Comparison of ENCODE assay signal across 9 mouse cellular contexts in the genomic region with DNA sequence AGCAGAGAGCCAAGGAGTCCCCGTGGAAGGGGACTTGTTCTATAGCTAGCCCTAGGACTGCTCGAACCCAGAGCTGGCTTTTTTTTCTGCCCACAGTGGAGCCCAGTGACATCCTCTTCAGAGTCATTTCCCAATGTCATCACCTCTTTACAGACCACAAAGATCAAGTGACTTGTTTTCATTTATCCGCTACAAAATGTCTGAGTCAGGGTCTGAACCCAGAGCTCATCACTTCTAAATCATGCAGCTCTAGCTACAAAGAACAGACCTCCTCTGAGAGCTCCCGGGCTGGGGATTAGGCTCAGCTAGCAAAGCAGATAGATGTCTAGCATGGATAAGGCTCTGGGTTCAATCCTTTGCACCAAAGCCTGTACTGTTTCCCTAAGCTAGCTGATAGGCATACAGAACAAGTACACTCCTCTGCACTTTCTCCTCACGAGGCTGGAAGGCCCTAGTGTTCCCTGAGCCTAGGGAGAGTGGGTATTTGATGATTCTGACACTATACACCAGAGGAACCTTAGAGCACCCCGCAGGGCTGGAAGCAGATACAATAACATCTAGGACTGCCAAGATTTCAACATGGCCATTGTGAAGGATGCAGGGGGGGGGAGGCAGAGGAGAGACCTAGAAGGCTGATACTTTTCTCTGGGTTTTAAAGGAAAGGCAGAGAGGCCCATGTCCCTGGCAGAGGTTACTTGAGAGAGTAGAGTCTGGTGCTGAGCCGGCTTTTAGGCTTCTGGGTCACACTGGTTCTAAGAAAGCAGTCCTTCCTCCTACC. TPM values are rescaled to one million over a fixed set of nuclear protein-coding genes. Genes with fewer than 3 reads are reported as not detected.
A peak's percentile ranks its signal among the peaks of the same experiment; 100 is the strongest.
DNase-seq lines count a peak whose midpoint lies in the region; ATAC-seq and TF ChIP-seq lines count a peak whose summit lies in the region.
"Had no signal": no experiment of that assay in that cellular context is flagged by ENCODE, and none has a peak within 500 bp of the region (broad histone marks: within the 10 kb centered on the region; RNA-seq: fewer than 3 reads in every experiment).

No protein-coding gene starts in this region.

- no peak overlapping the region for H3K9ac ChIP-seq in limb, embryonic 11.5 days (ENCODE audit: low read length)
- no peak overlapping the region for H3K9ac ChIP-seq in midbrain, embryonic 16.5 days (ENCODE audit: low read depth, low read length)

- no peak overlapping the region for H3K4me2 ChIP-seq in limb, embryonic 11.5 days (ENCODE audit: low read depth, severe bottlenecking)
- no peak overlapping the region for H3K4me2 ChIP-seq in midbrain, embryonic 16.5 days (ENCODE audit: low read length)

- H3K9me3 ChIP-seq in limb, embryonic 11.5 days (ENCODE audit: control insufficient read depth, low read length) = no peaks in the 10 kb centered on the region
- no peaks in the 10 kb centered on the region for H3K9me3 ChIP-seq in limb, embryonic 10.5 days (replicated peaks)
- no peaks in the 10 kb centered on the region for H3K9me3 ChIP-seq in midbrain, embryonic 16.5 days (replicated peaks; ENCODE audit: control insufficient read depth, low read length, poor library complexity, severe bottlenecking)

- H3K4me1 ChIP-seq in limb, embryonic 11.5 days (ENCODE audit: control insufficient read depth, insufficient read depth, low read length) = peaks cover 31% of the 10 kb centered on the region
- H3K4me1 ChIP-seq in limb, embryonic 10.5 days = peaks cover 48% of the 10 kb centered on the region
- H3K4me1 ChIP-seq in cortical plate, adult 2 months (ENCODE audit: control insufficient read depth, insufficient read depth, low read length) = peaks cover 8% of the 10 kb centered on the region; the same call in 1 of the 2 replicates
- peaks cover 24% of the 10 kb centered on the region for H3K4me1 ChIP-seq in midbrain, embryonic 16.5 days (ENCODE audit: control insufficient read depth, insufficient read depth, low read length)

- intact Hi-C loops in heart, postnatal 14 days (cut with DNase I) = no loop called here

- ATAC-seq in limb, embryonic 11.5 days (ENCODE audit: insufficient number of reproducible peaks, low FRiP score, low TSS enrichment, low read depth) = no peak
- ATAC-seq in midbrain, embryonic 16.5 days = no peak

- no peaks in the 10 kb centered on the region for H3K27me3 ChIP-seq in limb, embryonic 11.5 days (ENCODE audit: control insufficient read depth, insufficient read depth, low read length)
- H3K27me3 ChIP-seq in limb, embryonic 10.5 days (ENCODE audit: low read depth, poor library complexity, severe bottlenecking) = peaks cover 3% of the 10 kb centered on the region; the same call in 1 of the 2 replicates
- H3K27me3 ChIP-seq in midbrain, embryonic 16.5 days (ENCODE audit: control insufficient read depth, insufficient read depth, low read depth, low read length) = no peaks in the 10 kb centered on the region

- H3K4me3 ChIP-seq in limb, embryonic 11.5 days (ENCODE audit: low read depth, low read length) = no peak overlapping the region
- H3K4me3 ChIP-seq in limb, embryonic 10.5 days = no peak overlapping the region
- no peak overlapping the region for H3K4me3 ChIP-seq in cortical plate, adult 2 months (ENCODE audit: insufficient read depth, low read length)
- no peak overlapping the region for H3K4me3 ChIP-seq in midbrain, embryonic 16.5 days (ENCODE audit: low read depth, low read length)

- no peaks in the 10 kb centered on the region for H3K36me3 ChIP-seq in limb, embryonic 11.5 days (ENCODE audit: control insufficient read depth, insufficient read depth, low read length)
- H3K36me3 ChIP-seq in limb, embryonic 10.5 days = peaks cover 17% of the 10 kb centered on the region
- no peaks in the 10 kb centered on the region for H3K36me3 ChIP-seq in midbrain, embryonic 16.5 days (ENCODE audit: control insufficient read depth, insufficient read depth, low read length)

- TF ChIP-seq CTCF in cortical plate, adult 2 months (IDR thresholded peaks at IDR 0.05; ENCODE audit: extremely low read depth, insufficient read depth, low read length) = no peak

- 75% methylated on average over 7 of the region's 7 CpGs for WGBS in limb, embryonic 11.5 days
- 73% methylated on average over 7 of the region's 7 CpGs for WGBS in limb, embryonic 10.5 days
- WGBS in midbrain, embryonic 16.5 days = 64% methylated on average over 7 of the region's 7 CpGs

- H3K27ac ChIP-seq in limb, embryonic 11.5 days (replicated peaks; ENCODE audit: low read depth, low read length) = peak overlapping the region; percentile 36; the same call in 1 of the 2 replicates
- no peak overlapping the region for H3K27ac ChIP-seq in limb, embryonic 10.5 days
- H3K27ac ChIP-seq in cortical plate, adult 2 months (ENCODE audit: insufficient read depth, low read length) = peak overlapping the region; percentile 24; the same call in 1 of the 2 replicates
- H3K27ac ChIP-seq in midbrain, embryonic 16.5 days (ENCODE audit: low read length) = peak overlapping the region; percentile 12; the same call in 1 of the 2 replicates

- no peak for DNase-seq in limb, embryonic 11.5 days (ENCODE audit: low spot score)
- DNase-seq in limb, embryonic 10.5 days (ENCODE audit: low spot score) = no peak
- DNase-seq in heart, postnatal 14 days = peak; percentile 43 to 44
- no peak for DNase-seq in spleen, postnatal 4 days (ENCODE audit: low spot score in 2 of 2)
- DNase-seq in right cerebral cortex, adult 2 months (ENCODE audit: low spot score in 2 of 2) = no peak
- DNase-seq in frontal cortex, postnatal 10 days (ENCODE audit: low spot score in 2 of 2) = no peak
- DNase-seq: thymus, postnatal 25 days had no signal

- no peak for TF ChIP-seq POLR2A in cortical plate, adult 2 months (IDR thresholded peaks at IDR 0.05; ENCODE audit: extremely low read depth, insufficient read depth, low read length)

RNA-seq across cellular contexts. Expression of gene Ddit4, which starts 4.1 kb away (rescaled TPM):
- 6.8 and 10.2 TPM in 2 replicates for polyA plus RNA-seq in limb, embryonic 11.5 days (2014; fragmentation: Nextera tagmentation; extraction: Ambion mirVana)
- polyA plus RNA-seq in limb, embryonic 10.5 days (2016; fragmentation: Nextera tagmentation; extraction: Ambion mirVana) = 30.3 and 58.7 TPM in 2 replicates
- polyA plus RNA-seq in cortical plate, adult 2 months (2012; rRNA removed) = 35.7 and 38.3 TPM in 2 replicates
- 100 to 1,000 TPM; 188 to 191 TPM for total RNA-seq in heart, postnatal 14 days (2021)
- polyA plus RNA-seq in midbrain, embryonic 16.5 days (2015; fragmentation: Nextera tagmentation; extraction: Ambion mirVana) = 52.7 and 66.3 TPM in 2 replicates

RNA-seq across cellular contexts. Expression of gene Ascc1, which starts 55.1 kb away (rescaled TPM):
- 45.2 and 46.7 TPM in 2 replicates for polyA plus RNA-seq in limb, embryonic 11.5 days (2014; fragmentation: Nextera tagmentation; extraction: Ambion mirVana)
- 32.1 and 36.5 TPM in 2 replicates for polyA plus RNA-seq in limb, embryonic 10.5 days (2016; fragmentation: Nextera tagmentation; extraction: Ambion mirVana)
- 22.5 and 22.7 TPM in 2 replicates for polyA plus RNA-seq in cortical plate, adult 2 months (2012; rRNA removed)
- total RNA-seq in heart, postnatal 14 days (2021) = 10 to 100 TPM; 19.1 to 21.7 TPM
- 54.0 and 54.5 TPM in 2 replicates for polyA plus RNA-seq in midbrain, embryonic 16.5 days (2015; fragmentation: Nextera tagmentation; extraction: Ambion mirVana)

RNA-seq across cellular contexts. Expression of gene Anapc16, which starts 55.5 kb away (rescaled TPM):
- 111 and 112 TPM in 2 replicates for polyA plus RNA-seq in limb, embryonic 11.5 days (2014; fragmentation: Nextera tagmentation; extraction: Ambion mirVana)
- 103 and 111 TPM in 2 replicates for polyA plus RNA-seq in limb, embryonic 10.5 days (2016; fragmentation: Nextera tagmentation; extraction: Ambion mirVana)
- 96.3 and 98.7 TPM in 2 replicates for polyA plus RNA-seq in cortical plate, adult 2 months (2012; rRNA removed)
- 10 to 100 TPM; 64.8 to 70.1 TPM for total RNA-seq in heart, postnatal 14 days (2021)
- 98.9 and 104 TPM in 2 replicates for polyA plus RNA-seq in midbrain, embryonic 16.5 days (2015; fragmentation: Nextera tagmentation; extraction: Ambion mirVana)

Comparison
In these comparisons a context has a peak if more than half of its experiments do, and no peak if none do; other contexts are left out.
1. DNase-seq: peak in heart, postnatal 14 days (2 of 2); none in limb, embryonic 11.5 days (single experiment), limb, embryonic 10.5 days (single experiment), spleen, postnatal 4 days (0 of 2), right cerebral cortex, adult 2 months (0 of 2) and frontal cortex, postnatal 10 days (0 of 2).